Mouse (Mus musculus): Measurements from ENCODE around the gene Lactbl1. TPM values are rescaled to one million over a fixed set of nuclear protein-coding genes. Genes with fewer than 3 reads are reported as not detected.

Lactbl1 gene
- polyA plus RNA-seq, 1 experiment from 2014 or later: not detected

DNA sequence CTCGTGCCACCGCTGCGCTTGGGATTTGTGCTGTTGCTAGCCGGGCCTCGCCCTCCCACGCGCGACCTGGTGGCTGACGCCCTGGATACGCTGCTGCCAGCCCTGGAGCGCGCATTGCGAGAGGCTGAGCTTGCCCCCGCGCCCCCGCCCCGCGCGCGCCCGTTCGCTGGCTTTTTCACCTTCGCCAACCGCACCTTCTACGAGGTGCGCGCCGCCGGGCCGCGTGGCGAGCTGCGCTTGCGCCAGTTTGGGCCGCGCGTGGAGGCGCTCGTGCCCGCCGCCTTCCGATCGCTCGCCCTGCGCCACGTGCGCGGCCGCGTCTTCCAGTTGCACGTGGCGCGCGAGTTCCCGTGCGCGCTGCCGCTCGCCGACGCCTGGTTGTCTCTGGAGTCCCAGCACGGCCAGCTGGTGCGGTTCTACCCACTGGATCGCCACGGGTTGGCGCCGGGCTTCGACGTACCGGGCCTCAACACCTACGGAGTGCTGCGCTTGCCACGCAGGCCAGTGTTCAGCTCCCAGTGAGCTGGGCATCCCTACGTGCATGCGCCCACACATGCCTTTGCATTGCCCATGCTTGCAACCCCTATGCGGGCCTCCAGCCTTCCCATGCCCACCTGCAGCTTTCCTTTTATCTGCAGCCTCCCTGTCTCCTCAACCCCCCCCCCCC, 15.3 kb downstream of the Lactbl1 start:
- peak overlapping the region; percentile 77 for H3K4me2 ChIP-seq (replicated peaks)
- peaks cover 25% of the 10 kb centered on the region for H3K4me1 ChIP-seq (replicated peaks)
- H3K36me3 ChIP-seq: no peaks in the 10 kb centered on the region
- peak overlapping the region; percentile 50 for H3K4me3 ChIP-seq (replicated peaks)
- WGBS: 2% methylated on average over 63 of the region's 76 CpGs
- peak; percentile 70 for ATAC-seq
- peaks cover 29% of the 10 kb centered on the region for H3K27me3 ChIP-seq
- H3K9ac ChIP-seq (replicated peaks): peak overlapping the region; percentile 67
- H3K27ac ChIP-seq: 0 out of 2 replicates have a peak overlapping the region, but pooled peaks have one; percentile 21
- H3K9me3 ChIP-seq: no peaks in the 10 kb centered on the region

DNA sequence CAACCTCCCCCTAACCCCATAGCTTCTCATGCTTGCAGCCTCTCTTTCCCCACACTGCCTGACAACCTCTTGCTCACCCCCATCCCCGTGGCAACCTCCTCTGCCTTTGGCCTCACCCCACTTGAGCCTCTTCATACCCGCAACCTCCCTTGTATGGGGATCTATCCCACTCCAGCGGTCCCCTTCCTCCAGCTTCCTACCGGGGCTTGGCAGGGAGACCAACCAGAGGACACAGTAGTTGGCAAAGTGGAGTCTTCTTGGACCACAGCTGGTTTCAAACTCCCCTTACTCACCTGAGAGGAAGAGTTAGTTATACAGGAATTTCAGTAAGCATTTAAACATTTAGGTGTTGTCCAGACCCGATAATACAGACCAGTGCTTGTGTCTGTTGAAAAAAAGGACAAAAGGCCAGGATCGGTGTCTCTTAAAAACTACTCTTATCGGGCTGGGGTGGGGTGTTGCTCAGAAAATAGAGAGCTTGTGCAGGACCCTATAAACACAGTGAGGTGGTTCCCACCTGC, 15.9 kb downstream of the Lactbl1 start:
- Histone ChIP-seq H3K36me3 (no peaks in the 10 kb centered on the region), H3K4me2 (replicated peaks) (peak overlapping the region; percentile 77), H3K27me3 (peaks cover 29% of the 10 kb centered on the region), H3K9ac (replicated peaks) (peak overlapping the region; percentile 67; the same call in 1 of the 2 replicates), H3K4me1 (replicated peaks) (peaks cover 25% of the 10 kb centered on the region), H3K9me3 (no peaks in the 10 kb centered on the region), H3K4me3 (replicated peaks) (peak overlapping the region; percentile 50; the same call in 1 of the 2 replicates), H3K27ac (0 out of 2 replicates have a peak overlapping the region, but pooled peaks have one; percentile 16)
- WGBS: 16% methylated on average over 7 of the region's 7 CpGs
- peak; percentile 29; the same call in 1 of the 2 replicates for ATAC-seq

DNA sequence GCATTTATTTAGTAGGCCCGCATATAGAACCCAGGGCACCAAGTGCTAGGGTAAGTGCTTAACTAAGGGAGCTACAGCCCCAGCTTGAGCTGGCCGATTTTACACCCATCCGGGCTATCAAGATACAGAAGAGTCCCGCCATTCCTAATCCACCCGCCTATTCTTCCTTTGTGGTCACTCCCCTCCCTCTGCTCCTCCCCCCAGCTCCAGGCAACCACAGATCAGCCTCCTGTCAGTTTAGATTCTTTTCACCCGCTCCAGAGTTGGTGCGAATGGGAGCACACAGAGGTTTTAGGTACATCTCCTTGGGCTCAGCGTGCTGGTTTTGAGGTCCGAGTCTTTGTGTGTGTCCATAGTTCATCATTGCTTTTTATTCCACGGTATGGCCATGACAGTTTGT, 16.5 kb downstream of the Lactbl1 start:
- WGBS: 2% methylated on average over 10 of the region's 10 CpGs
- H3K27me3 ChIP-seq: peaks cover 29% of the 10 kb centered on the region
- peak overlapping the region; percentile 25; the same call in 1 of the 2 replicates for H3K27ac ChIP-seq
- peak; percentile 61 for ATAC-seq
- H3K4me2 ChIP-seq (replicated peaks): peak overlapping the region; percentile 43
- H3K36me3 ChIP-seq: no peaks in the 10 kb centered on the region
- peak overlapping the region; percentile 22; the same call in 1 of the 2 replicates for H3K4me3 ChIP-seq (replicated peaks)
- H3K9me3 ChIP-seq: no peaks in the 10 kb centered on the region
- H3K9ac ChIP-seq (replicated peaks): peak overlapping the region; percentile 53
- peaks cover 25% of the 10 kb centered on the region for H3K4me1 ChIP-seq (replicated peaks)

DNA sequence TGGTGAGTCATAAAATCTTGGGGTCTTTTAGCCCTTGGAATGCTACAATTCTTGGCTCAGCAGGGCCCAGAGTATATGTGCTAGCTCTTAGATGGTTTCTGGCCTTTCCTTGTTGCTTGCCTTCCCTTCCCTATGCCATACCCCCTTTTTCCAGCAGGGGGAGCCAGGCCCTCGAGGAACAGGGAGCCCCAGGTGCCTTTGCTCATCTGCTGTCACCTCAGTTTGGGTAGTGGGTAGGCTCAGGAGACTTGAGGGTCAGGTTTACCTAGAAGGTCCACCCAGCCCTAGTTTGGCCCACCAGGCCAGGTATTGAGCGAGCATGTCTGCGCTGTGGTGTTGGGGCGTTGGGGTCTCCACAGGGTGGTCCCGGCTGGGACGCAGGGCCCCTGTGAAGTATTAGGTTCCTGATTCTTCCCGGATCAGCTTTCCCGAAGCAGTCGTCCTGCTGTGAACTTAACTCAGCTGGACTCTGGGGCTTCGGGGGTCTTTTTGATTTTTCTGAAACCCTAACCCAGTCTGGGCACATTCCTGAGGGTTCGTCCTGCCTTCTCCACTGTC, 26.6 kb downstream of the Lactbl1 start:
- Histone ChIP-seq H3K36me3 (peaks cover 16% of the 10 kb centered on the region), H3K4me2 (replicated peaks) (no peak overlapping the region), H3K9ac (replicated peaks) (0 out of 2 replicates have a peak overlapping the region, but pooled peaks have one; percentile 5), H3K4me3 (replicated peaks) (no peak overlapping the region), H3K27ac (peak overlapping the region; percentile 47; the same call in 1 of the 2 replicates), H3K9me3 (no peaks in the 10 kb centered on the region), H3K4me1 (replicated peaks) (peaks cover 40% of the 10 kb centered on the region), H3K27me3 (no peaks in the 10 kb centered on the region)
- no peak for ATAC-seq
- WGBS: 17% methylated on average over 11 of the region's 11 CpGs

DNA sequence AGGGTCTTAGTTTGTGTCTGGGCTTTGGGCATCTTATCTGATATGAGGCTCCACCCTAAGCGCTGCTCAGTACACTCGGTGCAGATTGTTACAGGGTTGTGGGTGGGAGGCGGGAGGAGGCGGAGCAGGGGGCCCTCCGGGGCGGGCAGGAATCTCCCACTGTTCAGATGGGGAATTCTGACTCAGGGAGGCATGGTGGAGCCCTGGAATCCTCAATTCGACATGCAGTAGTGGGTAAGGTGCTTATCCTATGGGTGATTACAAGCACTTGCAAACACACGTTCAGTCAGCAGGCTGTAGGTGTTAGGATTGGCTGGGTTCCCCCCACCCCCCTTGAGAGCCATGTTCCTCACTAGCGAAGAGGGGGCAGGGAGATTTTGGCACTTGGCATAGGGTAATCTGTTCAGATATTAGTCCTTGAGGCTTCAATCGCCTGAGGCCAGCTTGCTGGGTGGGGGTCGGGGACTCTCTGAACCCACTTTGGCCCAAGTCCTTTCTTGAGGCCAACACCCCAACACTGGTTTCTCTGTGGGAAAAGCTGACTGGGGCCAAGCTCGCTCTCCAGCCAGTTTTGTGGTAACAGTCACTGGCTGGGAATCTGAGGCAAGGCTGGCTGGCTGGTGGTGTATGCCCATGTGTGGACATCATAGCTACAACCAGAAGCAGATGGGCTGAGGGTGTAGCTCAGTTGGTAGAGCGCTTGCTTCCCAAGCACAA, 27.2 kb downstream of the Lactbl1 start:
- Histone ChIP-seq H3K27me3 (no peaks in the 10 kb centered on the region), H3K36me3 (peaks cover 22% of the 10 kb centered on the region), H3K4me2 (replicated peaks) (no peak overlapping the region), H3K4me1 (replicated peaks) (peaks cover 40% of the 10 kb centered on the region), H3K4me3 (replicated peaks) (no peak overlapping the region), H3K27ac (peak overlapping the region; percentile 47), H3K9me3 (no peaks in the 10 kb centered on the region), H3K9ac (replicated peaks) (peak overlapping the region; percentile 5; the same call in 1 of the 2 replicates)
- 36% methylated on average over 13 of the region's 13 CpGs for WGBS
- ATAC-seq: no peak

DNA sequence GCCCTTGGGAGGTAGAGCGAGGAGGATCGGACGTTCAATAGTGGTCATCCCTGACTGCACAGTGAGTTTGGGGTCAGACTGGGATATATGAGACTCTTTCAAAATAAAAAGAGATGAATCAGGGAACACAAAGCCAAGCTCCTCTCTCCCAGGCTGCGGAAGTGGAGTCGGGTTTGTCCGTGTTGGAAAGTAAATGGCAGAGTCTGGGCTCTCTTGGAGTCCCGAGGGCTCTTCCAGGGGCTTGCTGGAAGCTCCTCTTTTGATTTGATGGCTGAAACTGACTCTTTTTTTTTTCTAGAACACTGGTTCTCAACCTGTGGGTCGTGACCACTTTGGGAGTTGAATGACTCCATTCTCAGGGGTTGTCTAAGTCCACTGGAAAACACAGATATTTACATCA, 27.8 kb downstream of the Lactbl1 start:
- Histone ChIP-seq H3K9ac (replicated peaks) (no peak overlapping the region), H3K9me3 (no peaks in the 10 kb centered on the region), H3K4me2 (replicated peaks) (no peak overlapping the region), H3K27ac (0 out of 2 replicates have a peak overlapping the region, but pooled peaks have one; percentile 14), H3K4me1 (replicated peaks) (peaks cover 40% of the 10 kb centered on the region), H3K36me3 (peaks cover 29% of the 10 kb centered on the region), H3K4me3 (replicated peaks) (no peak overlapping the region), H3K27me3 (no peaks in the 10 kb centered on the region)
- WGBS: 79% methylated on average over 8 of the region's 8 CpGs
- ATAC-seq: no peak

DNA sequence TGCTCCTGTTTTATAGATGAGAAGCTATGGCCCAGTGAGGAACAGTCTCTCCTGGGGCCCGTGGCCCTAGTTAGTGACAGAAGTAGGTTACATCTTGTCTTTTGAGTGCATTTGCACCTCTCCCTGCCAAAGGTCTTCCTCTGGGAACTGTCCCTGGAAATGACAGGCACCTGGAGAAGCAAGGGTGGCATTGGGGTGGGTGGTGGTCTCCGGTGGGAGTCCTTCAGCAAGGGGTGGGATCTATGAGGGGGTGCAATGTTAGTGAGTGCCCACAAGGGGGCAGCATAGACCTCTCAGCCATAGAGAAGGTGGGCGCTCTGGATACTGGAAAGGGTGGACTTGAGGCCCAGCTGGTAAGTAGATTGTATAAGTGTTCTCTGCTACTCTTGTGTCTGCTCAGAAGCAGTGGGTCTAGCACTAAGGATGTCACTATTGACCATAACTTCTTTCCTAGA, 29.0 kb downstream of the Lactbl1 start:
- Histone ChIP-seq H3K4me3 (replicated peaks) (no peak overlapping the region), H3K4me1 (replicated peaks) (peaks cover 40% of the 10 kb centered on the region), H3K27me3 (no peaks in the 10 kb centered on the region), H3K9me3 (no peaks in the 10 kb centered on the region), H3K9ac (replicated peaks) (no peak overlapping the region), H3K27ac (peak overlapping the region; percentile 86), H3K4me2 (replicated peaks) (no peak overlapping the region), H3K36me3 (peaks cover 40% of the 10 kb centered on the region)
- peak; percentile 51 for ATAC-seq
- 64% methylated on average over 3 of the region's 3 CpGs for WGBS

DNA sequence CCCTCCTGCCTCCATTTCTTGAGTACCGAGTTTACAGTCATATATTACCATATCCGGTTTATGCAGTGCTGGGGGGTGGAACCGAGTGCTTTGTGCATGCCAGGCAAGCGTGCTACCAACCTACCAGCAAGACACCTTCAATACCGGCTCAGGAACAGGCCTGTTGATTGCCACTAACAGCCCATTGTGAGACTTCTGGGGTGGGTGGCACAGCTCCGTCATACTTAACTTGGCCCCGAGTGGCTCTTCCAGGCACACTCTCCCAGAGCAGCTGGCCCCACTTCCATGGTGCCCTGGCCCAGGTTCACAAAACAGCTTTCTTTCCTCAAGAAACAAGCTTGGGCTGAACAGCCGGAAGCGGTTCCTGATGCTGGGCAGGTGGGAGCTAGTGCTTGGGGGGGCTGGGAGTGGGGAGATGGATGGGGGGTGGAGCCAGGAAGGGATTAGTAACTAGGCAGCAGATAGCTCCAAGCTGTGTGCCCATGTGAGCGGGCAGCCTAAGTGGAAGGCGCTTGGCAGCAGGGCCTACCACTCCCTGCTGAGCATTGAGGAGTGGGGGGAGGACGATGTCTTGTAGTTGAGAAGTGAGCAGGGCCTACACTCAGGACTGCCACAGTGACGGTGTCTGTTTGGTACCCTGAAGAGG, 29.6 kb downstream of the Lactbl1 start:
- ATAC-seq: peak; percentile 80
- Histone ChIP-seq H3K4me3 (replicated peaks) (no peak overlapping the region), H3K36me3 (peaks cover 44% of the 10 kb centered on the region), H3K4me2 (replicated peaks) (no peak overlapping the region), H3K27me3 (no peaks in the 10 kb centered on the region), H3K9ac (replicated peaks) (0 out of 2 replicates have a peak overlapping the region, but pooled peaks have one; percentile 39), H3K4me1 (replicated peaks) (peaks cover 40% of the 10 kb centered on the region), H3K27ac (peak overlapping the region; percentile 86), H3K9me3 (no peaks in the 10 kb centered on the region)
- WGBS: 52% methylated on average over 13 of the region's 13 CpGs

DNA sequence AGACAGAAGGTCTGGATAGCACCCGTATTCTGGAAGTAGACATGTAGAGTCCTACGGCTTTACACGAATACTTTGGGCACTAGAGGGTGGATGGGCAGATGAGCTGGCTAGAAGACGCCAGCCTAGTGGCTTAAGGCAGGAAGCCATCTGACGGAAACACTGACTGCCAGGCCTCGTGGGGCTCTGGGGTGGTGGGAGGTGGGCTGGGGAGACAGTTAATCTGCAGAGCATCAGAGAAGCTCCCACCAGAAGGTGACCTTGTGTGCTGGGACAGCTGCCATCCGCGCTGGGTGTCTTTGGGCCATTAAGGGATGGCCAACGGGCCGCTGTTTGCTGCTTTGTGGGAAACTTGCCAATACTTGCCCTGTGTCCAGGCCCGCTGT, 30.1 kb downstream of the Lactbl1 start:
- 65% methylated on average over 11 of the region's 11 CpGs for WGBS
- Histone ChIP-seq H3K4me2 (replicated peaks) (0 out of 2 replicates have a peak overlapping the region, but pooled peaks have one; percentile 4), H3K4me1 (replicated peaks) (peaks cover 40% of the 10 kb centered on the region), H3K4me3 (replicated peaks) (no peak overlapping the region), H3K27me3 (no peaks in the 10 kb centered on the region), H3K27ac (peak overlapping the region; percentile 86), H3K9me3 (no peaks in the 10 kb centered on the region), H3K36me3 (peaks cover 49% of the 10 kb centered on the region), H3K9ac (replicated peaks) (0 out of 2 replicates have a peak overlapping the region, but pooled peaks have one; percentile 39)
- peak; percentile 22 for ATAC-seq

DNA sequence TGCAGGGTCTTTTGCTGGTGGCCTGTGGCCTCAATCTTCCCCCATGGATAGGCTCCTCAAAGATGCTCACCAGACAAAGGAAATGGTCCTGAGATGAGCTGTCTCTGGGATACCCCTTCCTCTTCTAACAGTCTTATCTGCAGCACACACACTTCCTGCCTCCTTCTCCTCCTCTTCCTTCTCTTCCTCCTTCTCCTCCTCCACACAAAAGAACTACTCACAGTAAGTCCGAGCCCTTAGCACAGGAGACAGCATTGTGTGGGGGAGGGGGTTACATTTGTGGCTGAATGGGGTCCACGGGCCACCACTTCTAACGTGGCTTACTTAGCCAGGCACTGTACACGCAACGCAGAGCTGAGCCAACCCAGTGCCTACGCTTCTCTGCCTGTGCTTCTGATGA, 30.6 kb downstream of the Lactbl1 start:
- H3K9me3 ChIP-seq: no peaks in the 10 kb centered on the region
- peaks cover 50% of the 10 kb centered on the region for H3K36me3 ChIP-seq
- peaks cover 40% of the 10 kb centered on the region for H3K4me1 ChIP-seq (replicated peaks)
- ATAC-seq: no peak
- 69% methylated on average over 6 of the region's 6 CpGs for WGBS
- no peaks in the 10 kb centered on the region for H3K27me3 ChIP-seq
- H3K9ac ChIP-seq (replicated peaks): 0 out of 2 replicates have a peak overlapping the region, but pooled peaks have one; percentile 39
- H3K4me2 ChIP-seq (replicated peaks): 0 out of 2 replicates have a peak overlapping the region, but pooled peaks have one; percentile 4
- H3K27ac ChIP-seq: peak overlapping the region; percentile 86
- no peak overlapping the region for H3K4me3 ChIP-seq (replicated peaks)

DNA sequence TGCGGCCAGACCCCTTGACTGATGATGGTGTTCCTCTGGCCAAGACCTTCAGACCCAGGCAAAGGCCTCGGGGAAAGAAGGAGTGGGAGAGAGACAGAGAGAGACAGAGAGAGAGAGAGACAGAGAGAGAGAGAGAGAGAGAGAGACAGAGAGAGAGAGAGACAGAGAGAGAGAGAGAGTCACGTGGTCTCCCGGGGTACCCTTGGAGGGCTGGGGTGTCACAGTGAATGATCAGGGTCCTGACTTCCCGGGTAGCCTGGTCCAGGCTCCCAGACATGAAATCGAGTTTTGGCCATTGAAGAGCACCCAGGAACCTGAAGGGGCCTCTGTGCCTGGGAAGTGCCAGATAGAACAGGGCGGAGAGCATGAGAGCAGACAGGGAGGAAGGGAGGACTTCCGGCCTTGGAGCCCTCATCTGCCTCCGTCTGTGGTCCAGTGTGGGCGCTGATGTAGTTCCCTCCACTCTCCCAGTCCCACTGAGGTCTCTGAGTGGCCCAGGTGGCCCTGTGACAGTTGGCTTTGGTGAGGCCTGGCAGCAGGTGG, 31.3 kb downstream of the Lactbl1 start:
- no peak for ATAC-seq
- H3K9me3 ChIP-seq: no peaks in the 10 kb centered on the region
- H3K27ac ChIP-seq: peak overlapping the region; percentile 86
- 89% methylated on average over 10 of the region's 10 CpGs for WGBS
- no peak overlapping the region for H3K4me3 ChIP-seq (replicated peaks)
- H3K27me3 ChIP-seq: no peaks in the 10 kb centered on the region
- peaks cover 37% of the 10 kb centered on the region for H3K4me1 ChIP-seq (replicated peaks)
- H3K4me2 ChIP-seq (replicated peaks): no peak overlapping the region
- H3K36me3 ChIP-seq: peaks cover 57% of the 10 kb centered on the region
- no peak overlapping the region for H3K9ac ChIP-seq (replicated peaks)
